Mouse (Mus musculus) brain, embryonic 14.5 days (tissue): Measurements from ENCODE around the gene Padi1.

Experiments
- CTCF ChIP-seq: fragments of 200-500 bp; IDR thresholded peaks from 2 replicates; pipeline ENCODE4 v1.5.1; 2012; ENCODE audit warnings: inconsistent platforms, mild to moderate bottlenecking, moderate library complexity, borderline replicate concordance; ENCODE audit not compliant: insufficient read depth, insufficient read length; ENCODE audit errors: extremely low read depth
- POLR2A ChIP-seq: fragments of 200-500 bp; IDR thresholded peaks from 2 replicates; pipeline ENCODE4 v1.6.1; 2012; ENCODE audit warnings: mild to moderate bottlenecking, inconsistent platforms, borderline replicate concordance; ENCODE audit not compliant: poor library complexity, insufficient read depth, insufficient read length, severe bottlenecking; ENCODE audit errors: extremely low read depth

DNA sequence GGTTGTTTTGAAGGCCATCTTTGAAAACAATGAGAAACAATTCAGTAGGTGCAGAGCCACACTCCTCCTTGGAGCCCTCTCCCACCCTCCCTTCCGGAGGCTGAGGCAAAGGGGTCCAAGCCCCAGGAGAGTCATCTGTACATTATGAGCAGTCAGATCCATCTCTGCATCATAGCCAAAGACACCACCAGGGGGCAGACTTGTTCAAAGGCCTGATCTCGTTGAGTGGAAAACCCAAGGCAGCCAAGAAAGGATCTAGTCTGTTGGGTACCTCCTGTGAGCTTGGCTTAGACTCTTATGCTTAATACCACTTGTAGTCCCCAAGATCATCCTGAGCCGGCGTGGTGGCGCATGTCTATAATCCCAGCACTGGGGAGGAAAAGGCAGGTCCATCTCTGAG lies 23.6 kb downstream of the Padi1 start:
- TF ChIP-seq POLR2A, result no peak
- peak; percentile 52; the same call in 1 of the 2 replicates for TF ChIP-seq CTCF
